Comparison of ENCODE assay signal across 8 mouse cellular contexts in the genomic region with DNA sequence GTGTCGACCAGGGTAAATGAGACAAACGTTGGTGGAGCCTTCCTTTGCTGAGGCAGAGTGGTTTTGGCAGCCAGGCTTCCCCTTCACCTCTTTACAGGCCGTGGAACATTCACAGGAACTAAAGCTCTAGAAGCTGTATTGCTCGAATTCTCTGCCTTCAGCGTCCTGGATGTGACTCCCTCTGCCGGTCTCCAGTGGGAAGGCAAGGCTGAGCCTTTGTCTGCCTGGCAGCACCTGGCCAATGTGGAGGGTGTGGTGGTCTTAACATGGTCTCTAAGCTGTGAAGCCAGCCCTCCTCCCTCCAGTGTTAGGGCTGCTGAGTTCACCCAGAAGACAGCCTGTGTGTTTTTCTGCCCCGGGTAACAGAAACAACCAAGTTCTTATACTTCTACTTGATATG. TPM values are rescaled to one million over a fixed set of nuclear protein-coding genes. Genes with fewer than 3 reads are reported as not detected.
DNase-seq lines count a peak whose midpoint lies in the region; ATAC-seq lines count a peak whose summit lies in the region.

No protein-coding gene starts in this region.

- ATAC-seq in midbrain, embryonic 15.5 days (replicated peaks): no peak; the same call in 1 of the 2 replicates
- no peak for ATAC-seq in embryonic facial prominence, embryonic 14.5 days (ENCODE audit: low read depth)
- 0 out of 2 replicates have a peak, but pooled peaks have one; percentile 41 for ATAC-seq in limb, embryonic 13.5 days (ENCODE audit: low FRiP score, low read depth)
- no peak for ATAC-seq in midbrain, embryonic 14.5 days (ENCODE audit: low FRiP score, low TSS enrichment)

- peak overlapping the region; percentile 29; the same call in 1 of the 2 replicates for H3K27ac ChIP-seq in midbrain, embryonic 10.5 days (replicated peaks)
- H3K27ac ChIP-seq in midbrain, embryonic 15.5 days: no peak overlapping the region
- no peak overlapping the region for H3K27ac ChIP-seq in embryonic facial prominence, embryonic 14.5 days (replicated peaks; ENCODE audit: low read depth, low read length)
- no peak overlapping the region for H3K27ac ChIP-seq in limb, embryonic 13.5 days
- no peak overlapping the region for H3K27ac ChIP-seq in midbrain, embryonic 14.5 days (replicated peaks; ENCODE audit: low read depth, low read length)

- peak; percentile 72 for DNase-seq in midbrain, embryonic 10.5 days (ENCODE audit: low spot score)
- DNase-seq in adrenal gland, postnatal 10 days: peak; percentile 74
- peak; percentile 69 for DNase-seq in embryonic facial prominence, embryonic 14.5 days (ENCODE audit: low spot score)
- DNase-seq in hindlimb bud, embryonic 11.5 days (ENCODE audit: extremely low spot score, low read depth, low spot score): peak; percentile 50
- DNase-seq in midbrain, embryonic 14.5 days: peak; percentile 80
- peak; percentile 71 to 75 for DNase-seq in thymus, postnatal 36 days

- H3K4me3 ChIP-seq in midbrain, embryonic 10.5 days: no peak overlapping the region
- H3K4me3 ChIP-seq in midbrain, embryonic 15.5 days: no peak overlapping the region
- no peak overlapping the region for H3K4me3 ChIP-seq in embryonic facial prominence, embryonic 14.5 days (ENCODE audit: low read depth, low read length)
- H3K4me3 ChIP-seq in limb, embryonic 13.5 days: no peak overlapping the region
- H3K4me3 ChIP-seq in midbrain, embryonic 14.5 days (replicated peaks; ENCODE audit: low read depth, low read length): no peak overlapping the region

- peaks cover 26% of the 10 kb centered on the region for H3K4me1 ChIP-seq in midbrain, embryonic 10.5 days
- peaks cover 7% of the 10 kb centered on the region; the same call in 1 of the 2 replicates for H3K4me1 ChIP-seq in midbrain, embryonic 15.5 days
- H3K4me1 ChIP-seq in embryonic facial prominence, embryonic 14.5 days (ENCODE audit: control insufficient read depth, insufficient read depth, low read length): peaks cover 17% of the 10 kb centered on the region
- peaks cover 11% of the 10 kb centered on the region for H3K4me1 ChIP-seq in limb, embryonic 13.5 days
- H3K4me1 ChIP-seq in midbrain, embryonic 14.5 days (ENCODE audit: control insufficient read depth, insufficient read depth, low read length): peaks cover 10% of the 10 kb centered on the region; the same call in 1 of the 2 replicates

- H3K9me3 ChIP-seq in midbrain, embryonic 10.5 days (replicated peaks): no peaks in the 10 kb centered on the region
- no peaks in the 10 kb centered on the region for H3K9me3 ChIP-seq in midbrain, embryonic 15.5 days
- no peaks in the 10 kb centered on the region for H3K9me3 ChIP-seq in embryonic facial prominence, embryonic 14.5 days (ENCODE audit: control insufficient read depth, low read length)
- no peaks in the 10 kb centered on the region for H3K9me3 ChIP-seq in limb, embryonic 13.5 days
- no peaks in the 10 kb centered on the region for H3K9me3 ChIP-seq in midbrain, embryonic 14.5 days (ENCODE audit: control insufficient read depth, low read length)

- 32% methylated on average over 7 of the region's 7 CpGs for WGBS in midbrain, embryonic 10.5 days
- whole genome bisulfite sequencing in midbrain, embryonic 15.5 days: 27% methylated on average over 7 of the region's 7 CpGs
- WGBS in embryonic facial prominence, embryonic 14.5 days: 22% methylated on average over 7 of the region's 7 CpGs
- WGBS in limb, embryonic 13.5 days: 23% methylated on average over 7 of the region's 7 CpGs
- 32% methylated on average over 7 of the region's 7 CpGs for WGBS in midbrain, embryonic 14.5 days

- no peak overlapping the region for H3K9ac ChIP-seq in midbrain, embryonic 15.5 days
- no peak overlapping the region for H3K9ac ChIP-seq in embryonic facial prominence, embryonic 14.5 days (ENCODE audit: low read depth, low read length)
- no peak overlapping the region for H3K9ac ChIP-seq in limb, embryonic 13.5 days
- H3K9ac ChIP-seq in midbrain, embryonic 14.5 days (replicated peaks; ENCODE audit: low read length): no peak overlapping the region

- H3K27me3 ChIP-seq in midbrain, embryonic 10.5 days (ENCODE audit: low read depth, poor library complexity, severe bottlenecking): no peaks in the 10 kb centered on the region
- H3K27me3 ChIP-seq in midbrain, embryonic 15.5 days (replicated peaks): no peaks in the 10 kb centered on the region
- no peaks in the 10 kb centered on the region for H3K27me3 ChIP-seq in embryonic facial prominence, embryonic 14.5 days (replicated peaks; ENCODE audit: control insufficient read depth, insufficient read depth, low read length)
- no peaks in the 10 kb centered on the region for H3K27me3 ChIP-seq in limb, embryonic 13.5 days
- no peaks in the 10 kb centered on the region for H3K27me3 ChIP-seq in midbrain, embryonic 14.5 days (ENCODE audit: control insufficient read depth, insufficient read depth, low read length)

- H3K36me3 ChIP-seq in midbrain, embryonic 10.5 days: no peaks in the 10 kb centered on the region
- H3K36me3 ChIP-seq in midbrain, embryonic 15.5 days (replicated peaks): no peaks in the 10 kb centered on the region
- no peaks in the 10 kb centered on the region for H3K36me3 ChIP-seq in embryonic facial prominence, embryonic 14.5 days (ENCODE audit: control insufficient read depth, insufficient read depth, low read length)
- no peaks in the 10 kb centered on the region for H3K36me3 ChIP-seq in limb, embryonic 13.5 days
- H3K36me3 ChIP-seq in midbrain, embryonic 14.5 days (ENCODE audit: control insufficient read depth, insufficient read depth, low read length): no peaks in the 10 kb centered on the region

- H3K4me2 ChIP-seq in midbrain, embryonic 15.5 days: no peak overlapping the region
- H3K4me2 ChIP-seq in embryonic facial prominence, embryonic 14.5 days (ENCODE audit: low read depth, low read length): no peak overlapping the region
- no peak overlapping the region for H3K4me2 ChIP-seq in limb, embryonic 13.5 days (replicated peaks)
- H3K4me2 ChIP-seq in midbrain, embryonic 14.5 days (ENCODE audit: low read length): no peak overlapping the region

RNA-seq across cellular contexts. Expression of a gene that starts 24.6 kb away (rescaled TPM):
- 4.5 and 7.2 TPM in 2 replicates for polyA plus RNA-seq in midbrain, embryonic 10.5 days (2016; fragmentation: Nextera tagmentation; extraction: Ambion mirVana)
- 6.5 and 7.5 TPM in 2 replicates for polyA plus RNA-seq in midbrain, embryonic 15.5 days (2015; fragmentation: Nextera tagmentation; extraction: Ambion mirVana)
- 10 to 100 TPM; 10.4 to 14.3 TPM for total RNA-seq in adrenal gland, postnatal 10 days (2021)
- 0.64 and 0.92 TPM in 2 replicates for polyA plus RNA-seq in embryonic facial prominence, embryonic 14.5 days (2014; fragmentation: Nextera tagmentation; extraction: Ambion mirVana)
- 1.8 and 2.6 TPM in 2 replicates for polyA plus RNA-seq in limb, embryonic 13.5 days (2015; fragmentation: Nextera tagmentation; extraction: Ambion mirVana)
- polyA plus RNA-seq in midbrain, embryonic 14.5 days (2014; fragmentation: Nextera tagmentation; extraction: Ambion mirVana): 4.7 and 7.4 TPM in 2 replicates
